Mouse (Mus musculus): ENCODE measurements around the gene Klf17.

Gene Klf17

GRCm38 (mm10) chr4:117708780-117709550 is 56.5 kb downstream of the Klf17 start:
- ChIA-PET CTCF (interaction anchor here in 2 of 4 experiments (0.6 to 0.7 kb wide), 2 partner anchors 132 to 379 kb away, joined by 4 to 6 read pairs; no protein-coding TSS in a partner anchor), POLR2A (interaction anchor here in 1 of 4 experiments (0.6 to 0.7 kb wide), 2 partner anchors 127 to 505 kb away, joined by 3 to 5 read pairs; no protein-coding TSS in a partner anchor)
